Mouse (Mus musculus): ENCODE data around the gene Hgfac. TPM values are rescaled to one million over a fixed set of nuclear protein-coding genes. Genes with fewer than 3 reads are reported as not detected.

Hgfac gene
- polyA plus RNA-seq, 1 experiment from 2014 or later = 0.49 TPM

GRCm38 (mm10) chr5:35011156-35011923, 30.0 kb upstream of the Hgfac start:
- H3K27ac ChIP-seq = no peak overlapping the region
- WGBS = 92% methylated on average over 6 of the region's 6 CpGs
- no peak for ATAC-seq (ENCODE audit: insufficient number of reproducible peaks, low FRiP score, low TSS enrichment, low read depth)
- no peaks in the 10 kb centered on the region for H3K27me3 ChIP-seq
- H3K36me3 ChIP-seq = peaks cover 14% of the 10 kb centered on the region
- H3K4me1 ChIP-seq = peaks cover 10% of the 10 kb centered on the region; the same call in 1 of the 2 replicates
- H3K9ac ChIP-seq = no peak overlapping the region
- no peak overlapping the region for H3K4me2 ChIP-seq
- no peak overlapping the region for H3K4me3 ChIP-seq
- H3K9me3 ChIP-seq = no peaks in the 10 kb centered on the region

DNA sequence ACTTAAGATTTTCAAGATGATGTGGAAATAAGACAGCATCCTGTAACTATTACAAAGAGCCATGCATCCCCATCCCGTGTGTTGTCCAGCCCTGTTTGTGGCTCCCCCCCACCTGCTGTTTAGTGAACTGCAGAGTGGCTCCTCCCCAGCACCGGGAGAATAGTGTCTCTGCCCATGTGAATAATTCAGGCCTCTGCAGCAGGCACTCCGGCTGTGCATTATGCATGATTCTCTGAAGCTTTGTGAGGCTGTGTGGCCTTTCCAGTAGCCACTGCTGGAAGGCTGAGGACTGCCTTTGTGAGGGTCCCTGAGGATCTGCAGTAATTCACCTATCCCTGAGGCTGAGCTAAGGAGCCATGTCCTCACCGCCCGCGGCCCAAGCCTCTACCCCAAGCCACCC, 27.3 kb upstream of the Hgfac start:
- Histone ChIP-seq H3K4me3 (no peak overlapping the region), H3K27me3 (no peaks in the 10 kb centered on the region), H3K36me3 (peaks cover 20% of the 10 kb centered on the region), H3K4me2 (no peak overlapping the region), H3K27ac (no peak overlapping the region), H3K4me1 (peaks cover 17% of the 10 kb centered on the region), H3K9ac (no peak overlapping the region), H3K9me3 (no peaks in the 10 kb centered on the region)
- WGBS = 74% methylated on average over 6 of the region's 6 CpGs
- no peak for ATAC-seq (ENCODE audit: insufficient number of reproducible peaks, low FRiP score, low TSS enrichment, low read depth)

GRCm38 (mm10) chr5:35019673-35020300, 21.5 kb upstream of the Hgfac start:
- Histone ChIP-seq H3K4me1 (peaks cover 16% of the 10 kb centered on the region), H3K27me3 (no peaks in the 10 kb centered on the region), H3K27ac (no peak overlapping the region), H3K9me3 (no peaks in the 10 kb centered on the region), H3K9ac (no peak overlapping the region), H3K4me2 (no peak overlapping the region), H3K4me3 (no peak overlapping the region), H3K36me3 (peaks cover 46% of the 10 kb centered on the region)
- 67% methylated on average over 9 of the region's 9 CpGs for WGBS
- no peak for ATAC-seq (ENCODE audit: insufficient number of reproducible peaks, low FRiP score, low TSS enrichment, low read depth)

DNA sequence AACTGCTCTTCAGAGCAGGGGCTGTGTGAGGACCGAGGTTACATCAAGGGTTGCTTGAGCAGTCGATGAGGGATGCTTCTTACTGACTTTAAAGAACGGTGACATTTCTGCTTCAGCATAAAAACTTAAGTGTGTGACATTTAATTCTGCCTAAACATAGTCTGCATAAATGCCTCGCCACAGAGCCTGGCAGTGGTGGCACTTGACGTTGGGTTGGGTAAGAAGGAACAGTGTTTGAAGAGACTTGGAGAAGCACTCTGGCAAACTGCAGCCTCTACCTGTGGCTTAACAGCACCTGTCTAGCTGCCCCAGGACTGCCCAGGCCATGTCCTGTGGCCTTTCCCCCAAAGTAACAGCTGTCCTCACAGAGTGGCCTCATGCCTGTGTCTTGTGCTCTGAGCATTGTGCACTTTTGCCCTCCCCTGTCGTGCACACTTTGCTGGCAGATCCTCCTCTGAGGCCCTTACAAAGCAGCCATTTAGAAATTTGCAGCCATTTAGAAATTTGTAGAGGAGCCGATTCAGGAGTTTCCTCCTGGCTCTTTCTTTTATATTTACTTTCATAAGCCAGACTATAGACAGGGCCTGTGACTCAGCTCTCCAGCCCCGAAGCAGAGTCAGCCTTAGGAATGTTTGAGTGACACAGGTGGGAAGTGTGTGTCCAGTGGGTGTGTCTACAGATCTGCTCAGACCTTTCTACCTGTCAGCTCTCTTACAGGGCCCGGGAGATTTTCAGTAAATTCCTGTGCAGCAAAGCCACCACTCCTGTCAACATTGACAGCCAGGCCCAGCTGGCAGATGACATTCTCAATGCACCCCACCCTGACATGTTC, 20.7 kb upstream of the Hgfac start:
- Histone ChIP-seq H3K36me3 (peaks cover 48% of the 10 kb centered on the region), H3K9me3 (no peaks in the 10 kb centered on the region), H3K9ac (no peak overlapping the region), H3K4me1 (peaks cover 14% of the 10 kb centered on the region; the same call in 1 of the 2 replicates), H3K4me2 (no peak overlapping the region), H3K27ac (no peak overlapping the region), H3K4me3 (no peak overlapping the region), H3K27me3 (no peaks in the 10 kb centered on the region)
- no peak for ATAC-seq (ENCODE audit: insufficient number of reproducible peaks, low FRiP score, low TSS enrichment, low read depth)
- 73% methylated on average over 9 of the region's 9 CpGs for WGBS

DNA sequence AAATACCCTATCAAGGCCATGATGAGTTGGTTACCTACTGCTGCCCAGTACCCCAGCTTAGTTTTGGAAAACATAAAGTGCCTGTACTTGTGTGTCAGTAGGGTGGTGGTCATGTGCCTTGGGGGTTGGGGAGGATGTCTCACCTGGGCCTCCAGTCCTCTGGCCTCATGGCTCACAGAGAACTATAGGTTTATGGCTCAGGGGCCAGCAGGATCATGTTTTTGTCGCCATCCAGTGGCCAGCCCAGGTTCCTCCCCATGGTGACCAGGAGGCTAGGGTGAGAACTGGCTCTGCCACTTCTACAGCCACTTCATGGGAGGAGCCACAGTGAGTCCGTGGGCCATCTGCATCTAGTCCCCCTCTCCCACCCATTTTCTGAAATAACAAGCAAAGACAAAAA, 16.3 kb upstream of the Hgfac start:
- WGBS = 14% methylated on average over 2 of the region's 2 CpGs

GRCm38 (mm10) chr5:35029303-35029702, 12.0 kb upstream of the Hgfac start:
- no peak for ATAC-seq (ENCODE audit: insufficient number of reproducible peaks, low FRiP score, low TSS enrichment, low read depth)
- Histone ChIP-seq H3K4me2 (no peak overlapping the region), H3K4me1 (no peaks in the 10 kb centered on the region)

More for the DNA sequence above, 16.3 kb upstream of the Hgfac start:
- H3K27me3 ChIP-seq = no peaks in the 10 kb centered on the region
- H3K9me3 ChIP-seq = no peaks in the 10 kb centered on the region
- no peak overlapping the region for H3K27ac ChIP-seq
- no peak overlapping the region for H3K4me2 ChIP-seq
- H3K4me1 ChIP-seq = 0 out of 2 replicates have a peak, but pooled peaks cover 2% of the 10 kb centered on the region
- no peak overlapping the region for H3K9ac ChIP-seq
- peaks cover 78% of the 10 kb centered on the region for H3K36me3 ChIP-seq
- H3K4me3 ChIP-seq = no peak overlapping the region
- no peak for ATAC-seq (ENCODE audit: insufficient number of reproducible peaks, low FRiP score, low TSS enrichment, low read depth)

DNA sequence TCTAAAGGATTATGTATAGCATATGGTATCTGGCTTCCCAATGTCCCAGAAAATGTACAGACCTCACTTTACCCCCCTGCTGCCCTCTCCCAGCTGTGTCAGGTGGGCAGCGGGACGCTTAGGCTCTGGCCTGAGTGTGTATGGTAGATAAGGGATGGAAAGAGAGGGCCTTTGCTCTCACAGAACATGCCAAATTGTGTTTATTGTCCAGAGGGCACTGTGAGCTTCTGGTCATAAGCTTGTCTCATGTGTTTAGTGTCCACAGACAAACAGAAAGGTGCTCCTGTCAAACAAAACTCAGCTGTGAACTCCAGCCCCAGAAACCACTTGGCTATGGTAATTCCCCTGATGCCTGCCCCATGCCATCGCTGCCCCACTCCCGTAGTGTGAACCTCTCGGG, 11.6 kb upstream of the Hgfac start:
- H3K9me3 ChIP-seq = no peaks in the 10 kb centered on the region
- no peaks in the 10 kb centered on the region for H3K27me3 ChIP-seq
- no peak overlapping the region for H3K4me3 ChIP-seq
- no peak overlapping the region for H3K4me2 ChIP-seq
- no peaks in the 10 kb centered on the region for H3K4me1 ChIP-seq
- no peak for ATAC-seq (ENCODE audit: insufficient number of reproducible peaks, low FRiP score, low TSS enrichment, low read depth)
- H3K27ac ChIP-seq = no peak overlapping the region
- WGBS = 75% methylated on average over 5 of the region's 5 CpGs
- peaks cover 83% of the 10 kb centered on the region for H3K36me3 ChIP-seq
- H3K9ac ChIP-seq = no peak overlapping the region

More at GRCm38 (mm10) chr5:35029303-35029702, 12.0 kb upstream of the Hgfac start:
- WGBS = 96% methylated on average over 1 of the region's 1 CpGs
- no peak overlapping the region for H3K9ac ChIP-seq
- H3K9me3 ChIP-seq = no peaks in the 10 kb centered on the region
- no peaks in the 10 kb centered on the region for H3K27me3 ChIP-seq
- no peak overlapping the region for H3K4me3 ChIP-seq
- no peak overlapping the region for H3K27ac ChIP-seq
- H3K36me3 ChIP-seq = peaks cover 84% of the 10 kb centered on the region

DNA sequence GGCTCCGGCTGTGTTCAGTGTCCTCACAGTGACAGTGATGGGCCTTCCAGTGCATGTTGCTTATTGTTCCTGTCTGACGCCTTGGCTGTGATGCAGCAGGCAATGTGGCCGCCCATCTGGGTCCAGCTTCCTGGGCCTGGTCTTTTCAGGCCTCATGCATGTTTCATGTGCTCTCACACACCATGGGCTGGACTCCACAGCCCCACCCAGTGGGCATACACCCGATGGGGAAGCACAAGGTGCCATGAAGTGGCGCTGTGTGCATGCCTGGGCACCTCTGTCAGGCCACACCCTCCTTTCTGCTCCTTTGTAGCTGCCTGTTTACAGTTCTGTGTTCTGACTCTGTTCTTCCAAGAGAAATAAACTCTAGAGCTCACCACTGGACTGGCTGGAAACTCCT, 8.2 kb upstream of the Hgfac start:
- Histone ChIP-seq H3K36me3 (peaks cover 58% of the 10 kb centered on the region), H3K9me3 (no peaks in the 10 kb centered on the region), H3K27me3 (no peaks in the 10 kb centered on the region), H3K4me3 (no peak overlapping the region), H3K4me2 (no peak overlapping the region), H3K4me1 (peaks cover 3% of the 10 kb centered on the region), H3K9ac (no peak overlapping the region), H3K27ac (no peak overlapping the region)
- 78% methylated on average over 5 of the region's 5 CpGs for WGBS
- ATAC-seq (ENCODE audit: insufficient number of reproducible peaks, low FRiP score, low TSS enrichment, low read depth) = no peak

DNA sequence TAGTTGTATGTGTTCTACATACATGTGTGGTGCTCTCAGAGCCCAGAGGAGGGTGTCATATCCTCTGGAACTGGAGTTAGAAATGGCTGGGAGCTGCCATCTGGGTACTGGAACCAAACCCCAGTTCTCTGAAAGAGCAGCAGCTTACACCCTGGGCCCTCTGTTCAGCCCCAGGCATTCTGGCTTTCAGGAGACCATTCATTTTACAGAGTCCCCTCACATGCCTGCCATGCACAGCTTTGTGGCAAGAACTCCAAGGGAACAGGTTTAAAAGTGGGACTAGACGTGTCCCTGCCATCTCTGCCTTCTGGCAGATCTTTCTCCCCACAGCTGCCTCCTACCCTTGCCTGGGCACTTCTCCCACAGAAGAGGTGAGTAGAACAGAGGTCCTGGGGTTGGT, 7.7 kb upstream of the Hgfac start:
- Histone ChIP-seq H3K36me3 (peaks cover 52% of the 10 kb centered on the region), H3K4me3 (no peak overlapping the region), H3K4me1 (peaks cover 3% of the 10 kb centered on the region), H3K9ac (no peak overlapping the region), H3K4me2 (no peak overlapping the region), H3K27me3 (no peaks in the 10 kb centered on the region), H3K27ac (no peak overlapping the region), H3K9me3 (no peaks in the 10 kb centered on the region)
- no peak for ATAC-seq (ENCODE audit: insufficient number of reproducible peaks, low FRiP score, low TSS enrichment, low read depth)
- 76% methylated on average over 1 of the region's 1 CpGs for WGBS

DNA sequence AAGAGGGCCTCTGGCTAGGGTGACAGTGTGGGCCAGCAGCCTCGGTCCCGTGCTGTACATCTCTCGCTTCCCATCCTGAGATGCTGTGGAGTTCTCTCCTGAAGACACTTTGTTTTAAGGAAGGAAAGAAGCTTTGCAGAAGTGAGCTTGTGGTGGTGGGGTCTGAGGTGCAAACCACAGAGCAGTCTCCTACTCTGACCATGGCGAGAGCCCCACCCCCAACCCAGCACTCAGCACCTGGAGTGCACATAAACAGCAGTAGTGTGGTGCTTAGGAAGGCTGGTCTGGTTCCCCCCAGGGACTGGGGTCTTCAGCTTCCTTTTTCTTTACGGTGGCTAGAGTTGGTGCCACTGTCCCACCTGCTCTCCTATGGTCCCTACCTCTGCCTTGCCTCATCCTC, 6.2 kb upstream of the Hgfac start:
- no peaks in the 10 kb centered on the region for H3K9me3 ChIP-seq
- H3K4me1 ChIP-seq = peaks cover 3% of the 10 kb centered on the region
- no peak for ATAC-seq (ENCODE audit: insufficient number of reproducible peaks, low FRiP score, low TSS enrichment, low read depth)
- no peak overlapping the region for H3K9ac ChIP-seq
- no peak overlapping the region for H3K4me2 ChIP-seq
- 77% methylated on average over 5 of the region's 5 CpGs for WGBS
- H3K27ac ChIP-seq = peak overlapping the region; percentile 35; the same call in 1 of the 2 replicates
- H3K27me3 ChIP-seq = no peaks in the 10 kb centered on the region
- H3K4me3 ChIP-seq = no peak overlapping the region
- peaks cover 37% of the 10 kb centered on the region for H3K36me3 ChIP-seq

- no peak for ATAC-seq (ENCODE audit: insufficient number of reproducible peaks, low FRiP score, low TSS enrichment, low read depth)
- Histone ChIP-seq H3K9ac (no peak overlapping the region), H3K4me3 (no peak overlapping the region), H3K4me2 (no peak overlapping the region), H3K27me3 (no peaks in the 10 kb centered on the region), H3K36me3 (peaks cover 32% of the 10 kb centered on the region), H3K4me1 (peaks cover 3% of the 10 kb centered on the region), H3K9me3 (no peaks in the 10 kb centered on the region), H3K27ac (peak overlapping the region; percentile 35; the same call in 1 of the 2 replicates)
- 57% methylated on average over 4 of the region's 4 CpGs for WGBS
Measured at GRCm38 (mm10) chr5:35035795-35036194, 5.5 kb upstream of the Hgfac start.

GRCm38 (mm10) chr5:35037438-35037837, 3.9 kb upstream of the Hgfac start:
- H3K4me2 ChIP-seq = no peak overlapping the region
- H3K9me3 ChIP-seq = no peaks in the 10 kb centered on the region
- ATAC-seq (ENCODE audit: insufficient number of reproducible peaks, low FRiP score, low TSS enrichment, low read depth) = no peak
- no peak overlapping the region for H3K9ac ChIP-seq
- peaks cover 16% of the 10 kb centered on the region for H3K36me3 ChIP-seq
- H3K27me3 ChIP-seq = no peaks in the 10 kb centered on the region
- no peak overlapping the region for H3K4me3 ChIP-seq
- H3K27ac ChIP-seq = no peak overlapping the region
- peaks cover 3% of the 10 kb centered on the region for H3K4me1 ChIP-seq

Measured in limb, embryonic 15.5 days (tissue).